Mouse (Mus musculus): ENCODE results near the gene Gm19935.

Gene Gm19935

DNA sequence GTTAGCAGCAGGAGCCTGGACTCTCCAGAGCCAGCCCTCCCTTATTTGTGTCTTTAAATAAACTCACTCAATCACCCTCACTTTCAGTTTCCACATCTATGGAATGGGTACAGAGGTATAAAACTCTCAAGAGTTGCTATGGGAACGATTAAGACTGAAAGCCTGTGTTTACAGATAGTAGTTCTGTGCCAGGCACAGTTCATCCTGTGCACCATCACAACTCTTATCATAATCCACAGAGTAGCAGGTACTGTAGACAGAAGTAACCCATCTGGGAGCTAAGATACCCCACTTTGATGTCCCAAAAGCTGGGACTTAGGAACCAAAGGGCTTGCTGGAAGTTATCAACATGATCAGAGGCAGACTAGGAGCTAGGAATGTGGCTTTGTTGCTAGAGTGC is 12.6 kb upstream of the Gm19935 start:
- DNase-seq (ENCODE audit: low read depth, low spot score) = no peak

GRCm38 (mm10) chr8:90828987-90829740 is 12.0 kb upstream of the Gm19935 start:
- peak; percentile 17 for DNase-seq (ENCODE audit: low read depth, low spot score)

DNA sequence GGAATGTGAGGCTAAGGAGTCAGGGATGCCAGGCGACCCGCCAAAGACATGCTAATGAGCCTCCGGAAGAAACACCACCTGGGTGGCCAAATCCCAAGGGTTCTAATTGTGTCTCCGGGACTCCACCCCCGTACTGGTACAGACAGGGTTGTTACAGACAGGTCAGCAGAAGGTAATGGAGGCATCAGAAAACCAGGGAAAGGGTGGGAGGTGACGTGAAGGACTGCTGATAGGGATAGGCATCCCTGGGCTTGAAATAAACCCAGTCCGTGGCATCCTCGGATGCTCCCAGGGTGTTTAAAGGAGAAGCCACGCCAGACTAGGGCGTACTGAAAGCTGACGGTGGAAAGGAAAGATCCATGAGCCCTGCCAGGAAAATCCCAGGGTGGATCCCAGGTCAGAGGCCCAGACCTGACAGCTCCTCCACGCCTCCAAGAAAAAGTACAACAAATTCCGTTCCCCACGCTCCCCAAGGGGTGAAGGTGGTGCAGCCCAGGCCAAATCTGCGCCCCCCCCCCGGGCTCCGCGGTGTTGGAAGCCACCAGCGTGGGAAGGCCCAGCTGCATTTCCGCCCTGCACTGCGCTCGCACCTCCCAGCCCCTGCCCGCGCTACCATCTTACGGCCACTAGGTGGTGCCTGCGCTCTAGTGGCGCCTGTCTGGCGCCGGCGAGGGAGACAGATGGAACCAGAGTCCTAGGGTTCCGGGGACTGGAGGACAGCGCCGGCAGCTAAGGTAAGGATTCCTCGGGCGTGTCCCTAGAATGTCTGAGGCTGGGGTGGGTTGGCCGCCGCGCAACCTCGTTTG is 11.2 kb upstream of the Gm19935 start, which contains the start of gene Chd9:
TSS of gene Chd9 (plus strand) at position 172 of the 806 bp plus-strand sequence.
- peak; percentile 66 for DNase-seq (ENCODE audit: low read depth, low spot score)

GRCm38 (mm10) chr8:90825459-90825871 is 8.3 kb upstream of the Gm19935 start:
- no peak for DNase-seq (ENCODE audit: low read depth, low spot score)

DNA sequence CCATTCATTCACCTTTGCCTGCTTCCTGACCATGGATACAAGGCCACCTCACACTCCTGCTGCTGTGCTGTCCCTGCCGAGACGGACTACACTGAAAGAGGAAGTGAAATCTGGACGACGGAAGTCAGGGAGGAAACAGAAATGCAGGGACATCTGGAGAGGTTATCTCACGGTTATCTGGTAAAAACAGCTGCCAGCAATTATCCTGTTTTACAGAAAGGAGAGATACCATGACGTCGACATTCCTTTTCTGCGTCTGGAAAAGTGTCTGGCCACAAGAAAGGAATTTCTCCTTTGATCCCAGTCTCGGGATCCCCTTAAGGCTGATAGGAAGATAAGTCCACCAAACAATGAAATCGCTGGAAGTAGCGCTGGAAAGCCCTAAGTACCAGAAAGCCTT is 5.2 kb upstream of the Gm19935 start:
- DNase-seq (ENCODE audit: low read depth, low spot score) = no peak

- DNase-seq (ENCODE audit: low read depth, low spot score) = no peak
Observed at GRCm38 (mm10) chr8:90820321-90820696, 3.1 kb upstream of the Gm19935 start.

GRCm38 (mm10) chr8:90819561-90820320 is 2.5 kb upstream of the Gm19935 start:
- DNase-seq (ENCODE audit: low read depth, low spot score) = no peak

- no peak for DNase-seq (ENCODE audit: low read depth, low spot score)
Observed at GRCm38 (mm10) chr8:90816061-90816882, 921 bp downstream of the Gm19935 start.

DNA sequence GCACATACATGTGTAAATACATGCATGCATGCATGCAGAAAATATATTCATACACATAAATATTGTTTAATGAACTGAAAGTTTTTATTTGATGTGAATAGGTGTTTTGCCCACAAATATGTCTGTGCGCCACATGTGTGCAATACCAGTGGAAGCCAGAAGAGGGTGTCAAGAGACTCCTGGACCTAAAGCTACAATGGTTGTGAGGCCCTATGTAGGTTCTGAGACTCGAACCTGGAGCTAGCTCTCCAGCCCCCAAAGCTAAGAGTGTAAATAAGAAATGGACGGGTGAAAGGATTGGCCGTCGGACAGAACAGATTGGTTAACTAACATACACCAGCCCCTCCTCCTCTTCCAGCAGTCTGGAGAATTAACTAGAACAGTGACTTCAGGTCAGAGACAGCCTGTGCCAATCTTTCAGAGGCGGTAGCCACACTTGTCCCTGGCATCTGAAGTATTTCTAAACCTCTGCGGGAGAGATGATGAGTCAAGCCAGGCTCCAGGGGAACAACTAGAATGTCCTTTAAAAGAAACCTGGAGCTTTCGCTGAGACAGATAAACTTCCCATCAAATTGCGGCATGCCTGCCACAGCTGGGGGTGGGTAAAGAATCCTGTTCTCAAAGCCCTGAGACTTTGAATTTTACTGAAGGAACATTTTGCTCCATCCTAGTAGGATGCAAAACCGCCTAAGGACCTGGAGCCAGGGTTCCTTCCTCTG is 3.4 kb downstream of the Gm19935 start:
- no peak for DNase-seq (ENCODE audit: low read depth, low spot score)

DNA sequence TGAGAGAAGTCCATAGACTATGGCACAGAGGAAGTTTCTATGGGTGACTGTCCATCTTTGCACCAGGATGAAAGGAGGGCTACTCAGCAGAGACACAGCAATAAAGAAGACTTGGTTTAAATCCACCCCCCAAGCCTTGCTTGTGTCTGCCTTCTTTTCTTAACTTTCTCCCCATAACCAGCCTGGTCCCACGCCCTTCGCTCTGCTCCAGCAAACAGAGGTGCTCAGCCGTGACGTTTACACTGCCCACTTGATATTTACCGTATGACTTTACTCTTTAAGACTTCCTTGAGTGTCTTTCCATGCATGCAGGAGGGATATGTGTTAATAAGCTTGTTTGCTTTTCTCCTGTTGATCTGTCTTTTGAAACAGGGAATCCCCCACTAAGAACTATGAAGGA is 17.7 kb downstream of the Gm19935 start:
- no peak for DNase-seq (ENCODE audit: low read depth, low spot score)

- no peak for DNase-seq (ENCODE audit: low read depth, low spot score)
Observed at GRCm38 (mm10) chr8:90794990-90795861, 22.0 kb downstream of the Gm19935 start.

DNA sequence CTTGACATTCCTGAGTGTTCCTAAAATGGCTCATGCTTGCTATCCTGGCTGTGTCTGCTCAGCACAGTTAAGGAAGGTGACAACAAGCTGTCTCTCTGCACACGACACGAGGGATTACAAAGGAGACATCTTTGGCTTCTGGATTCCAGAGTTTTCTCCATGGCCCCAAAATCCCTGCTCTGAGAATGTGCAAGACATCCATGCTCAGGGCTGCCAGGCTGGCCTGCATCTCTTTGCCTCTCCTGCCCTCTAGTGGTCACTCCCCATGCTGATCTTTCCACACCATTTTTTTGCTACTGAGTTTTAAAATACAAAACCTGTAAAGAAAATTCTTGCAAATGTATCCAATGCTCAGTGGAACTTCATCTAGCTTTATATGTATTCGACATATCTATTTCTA is 23.5 kb downstream of the Gm19935 start:
- no peak for DNase-seq (ENCODE audit: low read depth, low spot score)

- no peak for DNase-seq (ENCODE audit: low read depth, low spot score)
Observed at GRCm38 (mm10) chr8:90791616-90792015, 25.6 kb downstream of the Gm19935 start.

GRCm38 (mm10) chr8:90769791-90770190 is 47.4 kb downstream of the Gm19935 start:
- DNase-seq (ENCODE audit: low read depth, low spot score) = no peak
